10 mouse cellular contexts compared by ENCODE assay signal in genomic region chr11:35664991-35665390, GRCm38 (mm10).
DNase-seq lines count a peak whose midpoint lies in the region; ATAC-seq and TF ChIP-seq lines count a peak whose summit lies in the region.
"Had no signal": no experiment of that assay in that cellular context is flagged by ENCODE, and none has a peak within 500 bp of the region (broad histone marks: within the 10 kb centered on the region; RNA-seq: fewer than 3 reads in every experiment).

No protein-coding gene starts in this region.

- peak; percentile 34 for ATAC-seq in intestine, embryonic 16.5 days
- ATAC-seq in midbrain, embryonic 12.5 days (ENCODE audit: low FRiP score, low read depth): peak; percentile 41; the same call in 1 of the 2 replicates
- ATAC-seq in erythroid progenitor cell, adult 5-6 weeks (replicated peaks; ENCODE audit: low FRiP score, poor library complexity, severe bottlenecking): no peak

- no peak overlapping the region for H3K4me3 ChIP-seq in embryonic fibroblast, embryonic 13.5 days (ENCODE audit: insufficient read depth, low read length)
- H3K4me3 ChIP-seq in intestine, embryonic 16.5 days (ENCODE audit: low read length): no peak overlapping the region
- H3K4me3 ChIP-seq in midbrain, embryonic 12.5 days: no peak overlapping the region
- H3K4me3 ChIP-seq: embryonic facial prominence, embryonic 12.5 days; limb, embryonic 13.5 days had no signal

- no peak overlapping the region for H3K9ac ChIP-seq in intestine, embryonic 16.5 days (ENCODE audit: low read depth, low read length)
- H3K9ac ChIP-seq in midbrain, embryonic 12.5 days (replicated peaks): no peak overlapping the region
- H3K9ac ChIP-seq: embryonic facial prominence, embryonic 12.5 days; limb, embryonic 13.5 days had no signal

- H3K27ac ChIP-seq in embryonic fibroblast, embryonic 13.5 days (ENCODE audit: insufficient read depth, low read length): no peak overlapping the region
- no peak overlapping the region for H3K27ac ChIP-seq in intestine, embryonic 16.5 days (ENCODE audit: low read length)
- no peak overlapping the region for H3K27ac ChIP-seq in midbrain, embryonic 12.5 days (replicated peaks)
- H3K27ac ChIP-seq: embryonic facial prominence, embryonic 12.5 days; limb, embryonic 13.5 days had no signal

- 59% methylated on average over 5 of the region's 5 CpGs for WGBS in intestine, embryonic 16.5 days
- 40% methylated on average over 5 of the region's 5 CpGs for WGBS in midbrain, embryonic 12.5 days

- peak; percentile 36; the same call in 1 of the 2 replicates for TF ChIP-seq CTCF in embryonic fibroblast, embryonic 13.5 days (IDR thresholded peaks at IDR 0.05; ENCODE audit: borderline replicate concordance, insufficient read depth, low read length)

- peak; percentile 8 for DNase-seq in ovary, postnatal 14 days (ENCODE audit: low spot score)
- no peak for DNase-seq in ovary, adult 18-20 months (ENCODE audit: low spot score)
- peak; percentile 49 to 50 for DNase-seq in adrenal gland, postnatal 36 days
- DNase-seq in natural killer cell, adult 2 months (ENCODE audit: low spot score in 2 of 2): no peak

- no peaks in the 10 kb centered on the region for H3K9me3 ChIP-seq in intestine, embryonic 16.5 days (ENCODE audit: control insufficient read depth, low read length)
- no peaks in the 10 kb centered on the region for H3K9me3 ChIP-seq in midbrain, embryonic 12.5 days
- H3K9me3 ChIP-seq: embryonic facial prominence, embryonic 12.5 days; limb, embryonic 13.5 days had no signal

- H3K27me3 ChIP-seq in intestine, embryonic 16.5 days (replicated peaks; ENCODE audit: control insufficient read depth, insufficient read depth, low read length): no peaks in the 10 kb centered on the region
- H3K27me3 ChIP-seq in midbrain, embryonic 12.5 days: peaks cover 74% of the 10 kb centered on the region
- H3K27me3 ChIP-seq: embryonic facial prominence, embryonic 12.5 days; limb, embryonic 13.5 days had no signal

- H3K4me1 ChIP-seq in embryonic fibroblast, embryonic 13.5 days (ENCODE audit: control insufficient read depth, insufficient read depth, low read length): no peaks in the 10 kb centered on the region
- no peaks in the 10 kb centered on the region for H3K4me1 ChIP-seq in intestine, embryonic 16.5 days (ENCODE audit: control insufficient read depth, insufficient read depth, low read length)
- peaks cover 7% of the 10 kb centered on the region; the same call in 1 of the 2 replicates for H3K4me1 ChIP-seq in midbrain, embryonic 12.5 days
- H3K4me1 ChIP-seq: embryonic facial prominence, embryonic 12.5 days had no signal

- no peak for TF ChIP-seq POLR2A in embryonic fibroblast, embryonic 13.5 days (IDR thresholded peaks at IDR 0.05; ENCODE audit: low read depth, low read length)

- no peaks in the 10 kb centered on the region for H3K36me3 ChIP-seq in intestine, embryonic 16.5 days (ENCODE audit: control insufficient read depth, insufficient read depth, low read length)
- no peaks in the 10 kb centered on the region for H3K36me3 ChIP-seq in midbrain, embryonic 12.5 days

- no peak overlapping the region for H3K4me2 ChIP-seq in intestine, embryonic 16.5 days (ENCODE audit: low read depth, low read length)
- H3K4me2 ChIP-seq in midbrain, embryonic 12.5 days (replicated peaks): no peak overlapping the region
- H3K4me2 ChIP-seq: embryonic facial prominence, embryonic 12.5 days; limb, embryonic 13.5 days had no signal

Comparison
In these comparisons a context has a peak if more than half of its experiments do, and no peak if none do; other contexts are left out.
1. DNase-seq: peak in ovary, postnatal 14 days (single experiment) and adrenal gland, postnatal 36 days (2 of 2); none in ovary, adult 18-20 months (single experiment) and natural killer cell, adult 2 months (0 of 2).